Mouse (Mus musculus) G1E (cell line): ENCODE data around the gene Aco2. TPM values are rescaled to one million over a fixed set of nuclear protein-coding genes. Genes with fewer than 3 reads are reported as not detected.
A peak's percentile ranks its signal among the peaks of the same experiment; 100 is the strongest.

Source experiments
- ATAC-seq: 2 replicates; pipeline ENCODE4 v1.8.0; 2016; ENCODE audit warnings: mild to moderate bottlenecking; ENCODE audit not compliant: insufficient number of reproducible peaks, poor library complexity, low FRiP score, severe bottlenecking; ENCODE audit errors: extremely low read depth
- DNase-seq: peaks from one replicate; pipeline ENCODE4 v3.0.0; 2012; ENCODE audit warnings: low spot score
- H3K27me3 ChIP-seq: 2 replicates; pipeline ENCODE4 v1.6.1; 2012; ENCODE audit warnings: mild to moderate bottlenecking, low read length, inconsistent platforms; ENCODE audit not compliant: insufficient read depth
- H3K36me3 ChIP-seq: replicated peaks from 2 replicates; pipeline ENCODE3; 2012; ENCODE audit warnings: mild to moderate bottlenecking, inconsistent platforms
- H3K4me1 ChIP-seq: 2 replicates; pipeline ENCODE4 v1.6.1; 2012; ENCODE audit warnings: low read depth, low read length, inconsistent platforms, mixed read lengths; ENCODE audit not compliant: insufficient read depth
- H3K4me3 ChIP-seq: 2 replicates; pipeline ENCODE4 v1.5.1; 2012; ENCODE audit warnings: low read depth, mild to moderate bottlenecking, inconsistent platforms, low read length, moderate library complexity, mixed read lengths
- H3K9me3 ChIP-seq: replicated peaks from 2 replicates; pipeline ENCODE4 v1.6.1; 2012; ENCODE audit warnings: inconsistent platforms
- CTCF ChIP-seq: IDR thresholded peaks from 2 replicates; pipeline ENCODE4 v1.5.1; 2012; ENCODE audit warnings: low read depth, low read length, inconsistent platforms, mixed read lengths
- GATA1 ChIP-seq: IDR thresholded peaks from 2 replicates; pipeline ENCODE4 v1.6.1; 2012; ENCODE audit warnings: borderline replicate concordance, low read length, inconsistent platforms, mixed read lengths
- GATA2 ChIP-seq: IDR thresholded peaks from 2 replicates; pipeline ENCODE4 v1.6.1; 2012; ENCODE audit warnings: low read depth, low read length, inconsistent platforms, borderline replicate concordance
- POLR2AphosphoS5 ChIP-seq: IDR thresholded peaks from 2 replicates; pipeline ENCODE4 v1.6.1; 2012; ENCODE audit warnings: low read depth, low read length, inconsistent platforms; ENCODE audit not compliant: insufficient replicate concordance
- TAL1 ChIP-seq: conservative IDR thresholded peaks from 2 replicates; pipeline ENCODE4 v1.6.1; 2012; ENCODE audit warnings: low read depth, low read length, inconsistent platforms, mixed read lengths
- polyA plus RNA-seq: library from polyadenylated mRNA; stranded (reverse); fragments of >175 nt; gene quantifications from 2 replicates; pipeline ENCODE4 v1.2.3, GENCODE M21; 2012
- total RNA-seq, 2 experiments: library from RNA; stranded (forward) in 1 of 2; stranded (reverse) in 1 of 2; fragments of 200-1000 nt in 1 of 2; fragments of >200 nt in 1 of 2; fragmentation: Nextera tagmentation in 1 of 2; gene quantifications; 2 replicates each; pipeline ENCODE4 v1.2.3; 2014 to 2017

Aco2 gene
- total and polyA plus RNA-seq, 3 experiments, result 124 to 177 (median 142) TPM

- Histone ChIP-seq H3K4me1 (peaks cover 51% of the 10 kb centered on the region), H3K4me3 (peak within 1 kb of the TSS; percentile 81), H3K9me3 (no peaks in the 10 kb centered on the region), H3K27me3 (peaks cover 26% of the 10 kb centered on the region), H3K36me3 (peaks cover 38% of the 10 kb centered on the region)
- TF ChIP-seq CTCF, result no peak
- no peak for TF ChIP-seq GATA2
- no peak for TF ChIP-seq TAL1
- no peak for TF ChIP-seq POLR2AphosphoS5
- TF ChIP-seq GATA1, result no peak
- ATAC-seq, result peak; percentile 90
- DNase-seq, result peak; percentile 97
These were observed 53.8 kb downstream of the Aco2 start, which contains the start of gene Polr3h for GRCm38 (mm10) chr15:81925760-81926445. Polr3h (minus strand) TSS chr15:81926240.

DNA sequence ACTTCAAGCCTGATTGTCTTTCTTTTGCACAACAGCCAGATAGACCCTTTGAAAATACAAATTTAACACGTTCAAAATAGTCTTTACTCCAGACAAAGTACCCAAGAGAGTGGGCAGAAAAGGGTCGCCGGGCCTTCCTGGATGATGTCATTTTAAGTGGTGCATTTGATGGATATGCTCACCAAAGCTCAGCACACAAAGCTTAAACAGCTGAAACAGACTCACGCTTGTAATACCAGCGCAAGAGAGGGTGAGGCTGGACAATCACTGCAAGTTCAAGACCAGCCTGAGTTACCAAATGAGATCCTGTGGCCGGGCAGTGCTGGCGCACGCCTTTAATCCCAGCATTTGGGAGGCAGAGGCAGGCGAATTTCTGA, 54.3 kb downstream of the Aco2 start:
- Histone ChIP-seq H3K4me1 (peaks cover 49% of the 10 kb centered on the region), H3K27me3 (peaks cover 26% of the 10 kb centered on the region), H3K9me3 (no peaks in the 10 kb centered on the region), H3K36me3 (peaks cover 33% of the 10 kb centered on the region), H3K4me3 (peak overlapping the region; percentile 81; the same call in 1 of the 2 replicates)
- TF ChIP-seq TAL1 (no peak), CTCF (no peak)
- DNase-seq (no peak), ATAC-seq (no peak)

DNA sequence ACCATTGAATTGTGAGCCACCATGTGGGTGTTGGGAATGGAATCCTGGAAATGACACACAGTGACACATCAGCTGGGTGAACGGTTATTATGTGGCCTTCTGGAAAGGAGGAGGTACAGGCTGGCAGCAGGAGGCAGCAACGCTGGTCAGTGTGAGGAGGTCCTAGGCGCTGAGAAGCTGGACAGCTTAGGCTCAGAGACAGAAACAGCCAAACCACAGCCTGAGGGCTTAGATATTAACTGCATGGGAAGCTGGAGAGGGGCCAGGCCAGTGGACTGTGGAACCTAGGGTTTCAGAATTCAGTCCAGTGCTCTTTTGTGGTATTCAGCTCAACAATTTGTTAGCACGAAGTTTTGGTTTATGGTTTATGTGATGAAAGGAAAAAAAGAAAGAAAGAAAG, 55.6 kb downstream of the Aco2 start:
- DNase-seq (no peak), ATAC-seq (no peak)
- Histone ChIP-seq H3K4me1 (peaks cover 41% of the 10 kb centered on the region), H3K4me3 (no peak overlapping the region), H3K27me3 (peaks cover 36% of the 10 kb centered on the region), H3K9me3 (no peaks in the 10 kb centered on the region), H3K36me3 (peaks cover 20% of the 10 kb centered on the region)
- TF ChIP-seq TAL1, result no peak
- TF ChIP-seq GATA1, result no peak
- no peak for TF ChIP-seq GATA2
- TF ChIP-seq CTCF, result no peak
- TF ChIP-seq POLR2AphosphoS5, result no peak

DNA sequence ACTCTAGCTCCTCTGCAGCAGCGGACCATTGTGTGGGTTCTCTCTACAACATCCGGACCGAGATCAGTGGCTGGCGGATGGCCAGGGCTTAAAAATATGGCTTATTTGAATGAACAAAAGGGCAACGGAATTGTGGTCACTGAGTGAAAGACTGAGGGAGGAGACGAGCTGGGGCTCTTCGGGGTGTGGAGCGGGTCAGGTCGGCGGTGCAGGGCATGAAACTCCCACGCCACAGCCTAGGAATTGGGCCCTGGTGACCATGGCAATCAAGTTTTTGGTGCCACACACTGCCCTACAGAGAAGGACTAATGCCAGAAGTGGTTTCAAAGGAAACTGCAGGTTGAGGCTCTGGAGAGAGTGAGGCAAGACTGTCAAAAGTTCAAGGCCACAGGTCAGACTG, 56.2 kb downstream of the Aco2 start:
- H3K4me3 ChIP-seq, result no peak overlapping the region
- H3K27me3 ChIP-seq, result peaks cover 42% of the 10 kb centered on the region
- ATAC-seq, result no peak
- DNase-seq, result no peak
- no peaks in the 10 kb centered on the region for H3K9me3 ChIP-seq
- peaks cover 43% of the 10 kb centered on the region for H3K4me1 ChIP-seq
- no peak for TF ChIP-seq POLR2AphosphoS5
- no peak for TF ChIP-seq CTCF
- no peak for TF ChIP-seq TAL1
- TF ChIP-seq GATA2, result no peak
- no peak for TF ChIP-seq GATA1
- peaks cover 16% of the 10 kb centered on the region for H3K36me3 ChIP-seq

DNA sequence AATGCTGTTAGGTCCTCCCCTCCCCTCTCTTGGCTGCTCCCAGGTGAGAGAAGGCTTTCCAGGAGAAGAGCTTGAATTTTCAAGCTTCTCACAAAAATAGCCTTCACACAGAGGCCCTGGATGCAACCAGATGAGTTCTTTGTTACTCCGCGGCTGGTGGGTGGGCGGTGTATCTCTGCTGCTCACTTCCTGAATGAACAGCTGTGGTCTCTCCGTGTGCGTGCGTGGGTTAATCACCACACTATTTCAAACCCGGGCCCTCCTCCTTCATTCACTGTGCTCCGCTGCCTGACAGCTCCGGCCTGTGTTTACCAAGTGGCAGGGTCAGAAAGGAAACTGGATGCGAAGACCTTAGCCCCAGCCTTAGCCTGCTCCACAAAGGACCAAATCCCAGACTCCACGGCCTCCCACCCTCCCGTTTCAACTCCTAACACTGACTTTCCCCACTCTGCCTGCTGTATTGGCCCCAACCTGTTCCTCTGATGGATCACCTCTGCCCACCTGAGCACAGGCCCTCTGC, 60.9 kb downstream of the Aco2 start:
- Histone ChIP-seq H3K27me3 (peaks cover 70% of the 10 kb centered on the region), H3K4me1 (peaks cover 31% of the 10 kb centered on the region), H3K9me3 (no peaks in the 10 kb centered on the region), H3K4me3 (no peak overlapping the region), H3K36me3 (no peaks in the 10 kb centered on the region)
- TF ChIP-seq TAL1 (no peak), GATA1 (no peak), CTCF (no peak), POLR2AphosphoS5 (no peak), GATA2 (no peak)
- ATAC-seq (no peak), DNase-seq (no peak)

DNA sequence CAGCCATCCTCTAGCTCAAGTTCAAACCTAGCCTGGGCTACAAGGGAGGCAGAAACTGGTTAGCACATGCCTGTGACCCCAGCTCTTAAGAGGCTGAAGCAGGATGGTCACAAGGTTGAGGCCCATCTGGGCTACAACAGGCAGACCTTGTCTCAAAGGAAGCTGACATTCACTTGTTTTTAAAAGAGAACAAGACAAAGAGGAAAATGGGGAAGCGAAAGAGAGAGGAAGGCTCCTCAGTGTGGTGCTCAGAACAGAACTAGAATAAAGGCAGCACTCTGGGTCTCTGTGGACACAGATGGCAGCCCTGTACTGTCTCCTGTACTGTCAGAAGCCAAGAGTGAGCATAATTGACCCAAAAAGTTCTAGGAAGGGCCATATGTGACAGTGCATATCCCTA, 61.9 kb downstream of the Aco2 start:
- peaks cover 37% of the 10 kb centered on the region for H3K4me1 ChIP-seq
- H3K4me3 ChIP-seq, result no peak overlapping the region
- ATAC-seq (no peak), DNase-seq (no peak)
- no peaks in the 10 kb centered on the region for H3K36me3 ChIP-seq
- no peak for TF ChIP-seq GATA1
- H3K27me3 ChIP-seq, result peaks cover 63% of the 10 kb centered on the region
- H3K9me3 ChIP-seq, result no peaks in the 10 kb centered on the region
